Mouse (Mus musculus) forebrain, embryonic 14.5 days (tissue): ENCODE data around the gene Ints7. TPM values are rescaled to one million over a fixed set of nuclear protein-coding genes. Genes with fewer than 3 reads are reported as not detected.

Experiments
- ATAC-seq: fragments of 200-750 bp; cut with Nextera tagmentation; 2 replicates; pipeline ENCODE4 v1.8.0; 2017; ENCODE audit warnings: mild to moderate bottlenecking, moderate library complexity
- DNase-seq: peaks from one replicate; pipeline ENCODE4 v3.0.0-alpha.2; 2015; ENCODE audit warnings: low spot score
- H3K27ac ChIP-seq: fragments of 300-500 bp; sonication (generic); 2 replicates; pipeline ENCODE4 v1.5.1; 2014; ENCODE audit warnings: low read depth, mild to moderate bottlenecking, control low read depth, low read length, moderate library complexity
- H3K27me3 ChIP-seq: fragments of 300-500 bp; sonication (generic); replicated peaks from 2 replicates; pipeline ENCODE4 v1.6.1; 2014; ENCODE audit warnings: low read length, control low read depth, mixed read lengths; ENCODE audit not compliant: control insufficient read depth, insufficient read depth
- H3K36me3 ChIP-seq: fragments of 300-500 bp; sonication (generic); 2 replicates; pipeline ENCODE4 v1.6.1; 2014; ENCODE audit warnings: low read length, control low read depth; ENCODE audit not compliant: control insufficient read depth, insufficient read depth
- H3K4me1 ChIP-seq: fragments of 300-500 bp; sonication (generic); 2 replicates; pipeline ENCODE4 v1.6.1; 2014; ENCODE audit warnings: antibody characterized with exemption, low read length, control low read depth; ENCODE audit not compliant: control insufficient read depth, insufficient read depth
- H3K4me2 ChIP-seq: fragments of 300-500 bp; sonication (generic); 2 replicates; pipeline ENCODE4 v1.6.1; 2014; ENCODE audit warnings: mild to moderate bottlenecking, control low read depth, low read length
- H3K4me3 ChIP-seq: fragments of 300-500 bp; sonication (generic); 2 replicates; pipeline ENCODE4 v1.5.1; 2014; ENCODE audit warnings: low read depth, low read length, control low read depth
- H3K9ac ChIP-seq: fragments of 300-500 bp; sonication (generic); 2 replicates; pipeline ENCODE4 v1.6.1; 2014; ENCODE audit warnings: mild to moderate bottlenecking, low read length, control low read depth, moderate library complexity
- H3K9me3 ChIP-seq: fragments of 300-500 bp; sonication (generic); replicated peaks from 2 replicates; pipeline ENCODE4 v1.6.1; 2016; ENCODE audit warnings: low read length, control low read depth, mixed read lengths; ENCODE audit not compliant: control insufficient read depth
- WGBS: fragments of 180-500 bp; shearing (Covaris S2); extraction: QIAGEN DNeasy Blood & Tissue Kit; methylation state at CpG from one replicate; pipeline ENCODE4 v1.1.7; 2014; 5-methylcytosine and 5-hydroxymethylcytosine counted together
- polyA plus RNA-seq: library from polyadenylated mRNA; unstranded; fragments of >200 nt; fragmentation: Nextera tagmentation; extraction: Ambion mirVana; gene quantifications from 2 replicates; pipeline ENCODE4 v1.2.1, GENCODE M21; 2014

Gene Ints7
- polyA plus RNA-seq, 1 experiment from 2014 or later = 31.1 TPM

DNA sequence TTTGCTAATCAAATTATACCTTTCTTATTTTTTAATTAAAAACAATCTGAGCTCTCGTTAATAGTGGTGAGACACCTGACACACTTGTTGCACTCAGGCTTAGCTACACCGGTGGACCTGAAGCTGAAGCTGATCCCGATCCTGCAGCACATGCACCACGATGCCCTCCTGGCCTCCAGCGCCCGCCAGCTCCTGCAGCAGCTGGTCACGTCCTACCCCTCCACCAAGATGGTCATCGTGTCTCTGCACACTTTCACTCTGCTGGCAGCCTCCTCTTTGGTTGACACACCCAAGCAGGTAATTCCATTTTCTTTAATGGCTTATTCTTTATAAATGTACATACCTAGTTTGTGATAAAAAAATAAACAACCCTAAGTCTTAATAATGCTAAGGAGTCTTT, 20.6 kb downstream of the Ints7 start:
- Histone ChIP-seq H3K4me1 (no peaks in the 10 kb centered on the region), H3K9me3 (no peaks in the 10 kb centered on the region), H3K27ac (no peak overlapping the region), H3K27me3 (no peaks in the 10 kb centered on the region), H3K4me3 (no peak overlapping the region), H3K4me2 (no peak overlapping the region), H3K9ac (no peak overlapping the region), H3K36me3 (peaks cover 73% of the 10 kb centered on the region)
- WGBS = 97% methylated on average over 8 of the region's 8 CpGs
- DNase-seq = no peak
- ATAC-seq = no peak

DNA sequence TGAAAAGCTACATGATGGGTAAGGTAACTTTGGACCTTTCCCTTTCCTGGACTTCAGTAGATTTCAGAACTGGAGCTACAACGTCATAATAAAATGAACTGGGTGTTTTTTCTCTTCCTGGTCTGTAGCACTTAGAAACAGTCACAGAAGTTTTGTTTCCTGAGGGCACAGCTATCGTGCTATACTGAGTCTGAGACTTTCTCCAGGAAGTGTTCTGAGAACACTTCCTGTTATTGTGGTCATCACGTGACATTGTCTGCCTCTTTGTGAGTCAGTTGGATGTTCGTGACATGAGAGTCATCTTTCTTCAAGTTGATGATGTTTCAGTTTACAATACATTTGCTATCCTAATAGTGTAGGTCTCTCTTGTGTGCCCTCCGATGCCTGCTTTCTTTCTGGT, 23.8 kb downstream of the Ints7 start:
- no peak for ATAC-seq
- WGBS = 88% methylated on average over 5 of the region's 5 CpGs

DNA sequence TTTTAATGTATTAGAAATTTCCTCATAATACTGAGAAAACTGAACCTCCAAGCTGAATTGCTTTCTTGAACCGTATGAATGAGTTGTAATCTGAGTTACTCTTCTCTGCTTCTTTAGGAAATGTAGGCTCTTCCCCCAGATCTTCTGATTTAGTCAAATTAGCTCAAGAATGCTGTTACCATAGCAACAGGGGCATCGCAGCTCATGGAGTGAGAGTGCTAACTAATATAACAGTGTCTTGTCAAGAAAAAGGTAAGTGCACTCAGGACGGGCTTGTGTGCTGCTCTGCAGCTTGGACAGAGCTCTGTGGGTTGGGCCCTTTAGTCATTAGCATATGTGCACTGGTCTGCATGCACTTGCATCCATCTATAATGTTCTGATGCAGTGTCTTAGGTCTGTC, 29.3 kb downstream of the Ints7 start:
- Histone ChIP-seq H3K4me3 (no peak overlapping the region), H3K9me3 (no peaks in the 10 kb centered on the region), H3K36me3 (peaks cover 63% of the 10 kb centered on the region), H3K4me2 (no peak overlapping the region), H3K4me1 (no peaks in the 10 kb centered on the region), H3K27me3 (no peaks in the 10 kb centered on the region), H3K27ac (no peak overlapping the region), H3K9ac (no peak overlapping the region)
- 73% methylated on average over 3 of the region's 3 CpGs for WGBS
- peak; percentile 41 for DNase-seq
- no peak for ATAC-seq

More for the DNA sequence above, 23.8 kb downstream of the Ints7 start:
- Histone ChIP-seq H3K36me3 (peaks cover 59% of the 10 kb centered on the region), H3K9me3 (no peaks in the 10 kb centered on the region), H3K4me2 (no peak overlapping the region), H3K27me3 (no peaks in the 10 kb centered on the region), H3K27ac (no peak overlapping the region), H3K4me3 (no peak overlapping the region), H3K4me1 (no peaks in the 10 kb centered on the region), H3K9ac (no peak overlapping the region)
- no peak for DNase-seq

DNA sequence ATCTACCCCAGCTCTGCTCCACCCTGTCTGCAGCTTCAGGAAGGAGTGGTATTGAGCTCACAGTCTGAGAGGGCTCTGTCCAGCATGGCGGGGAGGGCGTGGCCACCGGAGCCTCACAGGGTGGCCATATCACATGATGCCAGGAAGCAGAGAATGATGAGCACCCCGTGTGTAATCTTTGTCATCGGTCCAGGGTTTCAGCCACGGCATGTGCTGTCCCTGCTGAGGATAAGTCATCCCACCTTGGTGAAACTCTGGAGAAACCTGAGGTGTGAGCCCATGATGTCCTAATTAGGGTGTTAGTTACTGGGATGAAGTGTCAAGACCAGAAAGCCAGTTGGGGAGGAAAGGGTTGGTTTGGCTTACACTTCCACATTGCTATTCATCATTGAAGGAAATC, 33.6 kb downstream of the Ints7 start:
- Histone ChIP-seq H3K36me3 (peaks cover 88% of the 10 kb centered on the region), H3K4me3 (no peak overlapping the region), H3K4me2 (no peak overlapping the region), H3K27ac (no peak overlapping the region), H3K9ac (no peak overlapping the region), H3K4me1 (no peaks in the 10 kb centered on the region), H3K27me3 (no peaks in the 10 kb centered on the region), H3K9me3 (no peaks in the 10 kb centered on the region)
- ATAC-seq (no peak), DNase-seq (no peak)
- WGBS = 94% methylated on average over 6 of the region's 6 CpGs

DNA sequence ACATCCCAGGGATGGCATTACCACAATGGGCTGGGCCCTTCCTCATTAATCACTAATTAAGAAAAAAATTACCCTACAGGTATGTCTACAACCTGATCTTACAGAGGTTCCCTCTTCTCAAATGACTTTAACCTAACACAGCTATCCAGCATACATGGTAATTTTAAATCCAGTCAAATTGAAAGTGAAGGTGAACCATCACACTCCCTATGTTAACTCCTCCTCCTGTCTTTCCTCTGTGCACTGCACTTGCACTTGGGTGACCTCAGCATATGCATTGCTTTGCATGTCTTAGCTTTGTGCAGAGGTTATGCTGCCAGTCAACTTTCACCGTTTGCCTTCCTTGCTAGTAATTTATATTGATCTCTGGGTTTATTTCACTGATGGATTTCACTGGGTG, 34.1 kb downstream of the Ints7 start:
- Histone ChIP-seq H3K9ac (no peak overlapping the region), H3K36me3 (peaks cover 91% of the 10 kb centered on the region), H3K27me3 (no peaks in the 10 kb centered on the region), H3K4me1 (no peaks in the 10 kb centered on the region), H3K9me3 (no peaks in the 10 kb centered on the region), H3K27ac (no peak overlapping the region), H3K4me3 (no peak overlapping the region), H3K4me2 (no peak overlapping the region)
- no peak for DNase-seq
- ATAC-seq = no peak
- 89% methylated on average over 1 of the region's 1 CpGs for WGBS

DNA sequence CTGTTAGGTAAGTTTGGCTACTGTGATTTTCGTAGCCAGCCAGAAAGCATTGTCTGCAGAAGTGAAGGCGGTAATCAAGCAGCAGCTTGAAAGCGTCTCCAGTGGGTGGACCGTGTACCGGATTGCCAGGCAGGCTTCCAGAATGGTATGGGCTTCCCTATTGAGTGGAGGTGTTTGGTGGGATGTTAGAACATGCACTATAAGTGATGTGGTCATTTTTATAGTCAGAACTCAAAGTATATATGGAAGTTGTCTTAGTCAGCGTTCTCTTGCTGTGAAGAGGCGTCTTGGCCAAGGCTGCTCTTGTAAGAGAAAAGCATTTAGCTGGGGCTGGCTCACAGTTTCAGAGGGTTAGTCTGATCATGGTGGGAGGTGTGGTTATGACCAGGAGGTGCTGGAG, 34.9 kb downstream of the Ints7 start:
- no peak for DNase-seq
- Histone ChIP-seq H3K9me3 (no peaks in the 10 kb centered on the region), H3K27me3 (no peaks in the 10 kb centered on the region), H3K4me3 (no peak overlapping the region), H3K27ac (no peak overlapping the region), H3K36me3 (peaks cover 92% of the 10 kb centered on the region), H3K9ac (no peak overlapping the region), H3K4me2 (no peak overlapping the region), H3K4me1 (no peaks in the 10 kb centered on the region)
- WGBS = 94% methylated on average over 7 of the region's 7 CpGs
- no peak for ATAC-seq

DNA sequence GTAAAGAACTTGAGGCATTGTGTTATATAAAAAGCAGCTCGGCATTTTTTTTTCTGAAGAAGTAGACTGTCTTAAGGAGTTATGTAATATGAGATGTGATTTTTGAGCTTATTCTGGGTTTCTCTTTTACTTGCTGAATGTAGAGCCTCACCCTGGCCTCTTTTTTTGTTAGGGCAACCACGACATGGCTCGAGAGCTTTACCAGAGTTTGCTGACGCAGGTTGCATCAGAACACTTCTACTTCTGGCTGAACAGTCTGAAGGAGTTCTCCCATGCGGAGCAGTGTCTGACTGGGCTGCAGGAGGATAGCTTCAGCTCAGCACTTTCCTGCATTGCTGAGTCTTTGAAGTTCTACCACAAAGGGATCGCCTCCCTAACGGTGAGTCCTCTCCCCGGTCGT, 36.2 kb downstream of the Ints7 start:
- DNase-seq (no peak), ATAC-seq (no peak)
- H3K9me3 ChIP-seq = no peaks in the 10 kb centered on the region
- H3K36me3 ChIP-seq = peaks cover 96% of the 10 kb centered on the region
- no peaks in the 10 kb centered on the region for H3K4me1 ChIP-seq
- 85% methylated on average over 9 of the region's 9 CpGs for WGBS
- no peak overlapping the region for H3K9ac ChIP-seq
- no peak overlapping the region for H3K27ac ChIP-seq
- H3K27me3 ChIP-seq = no peaks in the 10 kb centered on the region
- H3K4me2 ChIP-seq = no peak overlapping the region
- H3K4me3 ChIP-seq = no peak overlapping the region

DNA sequence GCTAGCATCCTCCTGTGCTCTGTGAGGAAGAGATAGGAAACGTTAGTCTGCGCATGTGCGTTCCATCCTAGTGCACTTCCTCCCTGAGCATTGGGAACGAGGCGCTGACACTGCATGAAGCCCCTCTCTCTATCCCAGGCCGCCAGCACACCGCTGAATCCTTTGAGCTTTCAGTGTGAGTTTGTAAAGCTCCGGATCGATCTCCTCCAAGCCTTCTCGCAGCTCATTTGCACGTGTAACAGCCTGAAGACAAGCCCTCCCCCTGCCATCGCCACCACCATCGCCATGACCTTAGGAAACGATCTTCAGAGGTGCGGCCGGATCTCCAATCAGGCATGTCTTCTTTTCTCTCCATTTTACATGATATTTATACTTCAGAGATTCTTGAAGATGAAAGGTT, 37.4 kb downstream of the Ints7 start:
- Histone ChIP-seq H3K9me3 (no peaks in the 10 kb centered on the region), H3K27ac (no peak overlapping the region), H3K27me3 (no peaks in the 10 kb centered on the region), H3K36me3 (peaks cover 95% of the 10 kb centered on the region), H3K4me1 (no peaks in the 10 kb centered on the region), H3K4me3 (no peak overlapping the region), H3K9ac (no peak overlapping the region), H3K4me2 (no peak overlapping the region)
- 90% methylated on average over 16 of the region's 16 CpGs for WGBS
- DNase-seq (no peak), ATAC-seq (no peak)

DNA sequence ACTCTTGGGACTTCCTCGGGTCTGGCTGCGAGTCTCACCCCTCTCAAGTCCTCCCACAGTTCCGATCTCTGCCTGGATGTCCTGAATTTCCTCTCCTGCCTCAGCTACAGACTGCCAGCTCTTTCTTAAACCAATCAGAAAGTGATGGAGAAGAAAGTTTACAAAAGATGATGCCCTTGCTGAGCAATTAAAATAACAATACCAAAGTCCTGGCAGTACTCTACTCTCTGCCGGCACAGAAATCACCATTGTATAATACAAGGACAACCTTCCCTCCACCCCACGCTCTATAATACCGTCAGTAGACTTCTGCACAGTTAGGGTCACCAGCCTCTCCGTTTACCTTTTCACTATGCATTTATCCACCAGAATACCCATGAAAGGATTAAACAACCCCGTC, 40.8 kb downstream of the Ints7 start:
- no peak overlapping the region for H3K4me3 ChIP-seq
- no peak overlapping the region for H3K9ac ChIP-seq
- H3K27ac ChIP-seq = no peak overlapping the region
- no peaks in the 10 kb centered on the region for H3K4me1 ChIP-seq
- H3K4me2 ChIP-seq = no peak overlapping the region
- no peak for DNase-seq
- no peaks in the 10 kb centered on the region for H3K9me3 ChIP-seq
- no peaks in the 10 kb centered on the region for H3K27me3 ChIP-seq
- ATAC-seq = no peak
- peaks cover 96% of the 10 kb centered on the region for H3K36me3 ChIP-seq
- 64% methylated on average over 8 of the region's 8 CpGs for WGBS

DNA sequence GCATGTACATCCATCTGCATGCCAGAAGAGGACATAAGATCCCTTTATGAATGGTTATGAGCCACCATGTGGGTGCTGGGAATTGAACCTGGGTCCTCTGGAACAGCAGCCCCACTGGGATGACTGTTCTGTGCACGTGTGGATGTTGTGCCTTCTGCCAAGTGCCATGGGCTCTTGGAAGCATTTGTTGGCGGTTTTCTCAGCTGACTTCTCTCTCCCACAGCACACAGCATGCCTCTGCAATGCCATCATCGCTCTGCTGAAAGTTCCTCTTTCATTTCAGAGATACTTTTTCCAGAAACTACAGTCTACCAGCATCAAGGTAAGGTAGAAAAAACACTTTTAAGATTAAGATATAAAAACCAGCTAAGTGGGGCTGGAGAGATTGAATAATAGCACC, 42.2 kb downstream of the Ints7 start:
- ATAC-seq (no peak), DNase-seq (no peak)
- WGBS = 92% methylated on average over 3 of the region's 3 CpGs
- no peak overlapping the region for H3K4me3 ChIP-seq
- peaks cover 97% of the 10 kb centered on the region for H3K36me3 ChIP-seq
- no peaks in the 10 kb centered on the region for H3K4me1 ChIP-seq
- no peaks in the 10 kb centered on the region for H3K9me3 ChIP-seq
- no peak overlapping the region for H3K27ac ChIP-seq
- H3K4me2 ChIP-seq = no peak overlapping the region
- H3K9ac ChIP-seq = no peak overlapping the region
- no peaks in the 10 kb centered on the region for H3K27me3 ChIP-seq
